Mouse (Mus musculus) fat pad, adult 2 months (tissue): ENCODE data around the gene Spata31d1d.
"Not testable (repeated sequence)": the region's sequence is repeated elsewhere in the genome, so short reads cannot be mapped to it uniquely, and the experiment has no call there.

ENCODE experiments used
- DNase-seq: peaks from one replicate; pipeline ENCODE4 v3.0.0-alpha.2; 2011; ENCODE audit warnings: low read depth, low spot score; ENCODE audit errors: extremely low read depth

Gene Spata31d1d

GRCm38 (mm10) chr13:59733936-59734335, 2.4 kb upstream of the Spata31d1d start:
- DNase-seq: no peak

GRCm38 (mm10) chr13:59728378-59729093, 3.0 kb downstream of the Spata31d1d start:
- no peak for DNase-seq

DNA sequence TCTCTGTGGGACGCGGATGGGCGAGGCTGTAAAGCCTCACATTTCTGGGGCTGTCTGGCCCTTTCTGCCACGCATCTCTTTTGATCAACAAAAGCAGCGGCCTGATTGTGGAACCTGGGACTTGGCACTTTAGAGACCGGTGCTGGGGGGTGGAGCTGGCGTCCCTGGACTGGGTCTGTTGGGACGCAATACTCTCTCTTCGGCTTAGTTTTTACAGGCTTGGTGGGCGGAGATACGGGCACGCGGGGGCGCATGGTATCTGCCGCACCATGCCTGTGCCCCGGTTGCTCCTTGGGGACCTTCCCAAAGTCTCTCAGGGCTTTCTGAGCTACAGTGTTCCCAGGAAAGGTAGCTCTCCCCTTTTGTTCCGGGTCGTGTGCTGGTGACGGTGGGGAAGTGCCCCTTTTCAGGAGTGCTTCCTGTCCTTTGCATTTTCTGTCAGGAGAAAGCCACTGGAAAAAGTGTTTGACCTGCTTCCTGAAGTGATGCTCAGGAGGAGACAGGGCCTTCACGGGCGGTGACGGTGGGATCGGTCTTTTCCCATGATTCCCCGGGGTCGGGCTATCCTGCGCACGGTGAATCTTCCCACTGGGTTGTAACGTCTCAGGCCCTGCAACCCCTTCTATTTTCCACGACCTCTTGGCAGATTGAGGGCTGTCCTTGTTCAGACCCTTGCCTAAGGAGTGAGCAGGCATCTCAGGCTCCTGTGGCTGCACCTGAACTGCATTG, 5.2 kb downstream of the Spata31d1d start:
- no peak for DNase-seq

DNA sequence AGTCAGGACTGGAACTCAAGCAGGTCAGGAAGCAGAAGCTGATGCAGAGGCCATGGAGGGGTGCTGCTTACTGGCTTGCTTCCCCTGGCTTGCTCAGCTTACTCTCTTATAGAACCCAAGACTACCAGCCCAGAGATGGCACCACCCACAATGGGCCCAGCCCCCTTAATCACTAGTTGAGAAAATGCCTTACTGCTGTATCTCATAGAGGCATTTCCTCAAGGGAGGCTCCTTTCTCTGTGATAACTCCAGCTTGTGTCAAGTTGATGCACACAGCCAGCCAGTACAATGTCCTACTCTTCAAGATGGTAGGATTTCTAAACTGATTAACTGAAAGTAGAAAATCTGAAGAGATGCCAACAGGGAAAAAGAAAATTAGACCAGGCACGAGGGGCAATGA, 9.5 kb downstream of the Spata31d1d start:
- DNase-seq: not testable (repeated sequence)

GRCm38 (mm10) chr13:59719475-59719874, 12.1 kb downstream of the Spata31d1d start:
- no peak for DNase-seq

- not testable (repeated sequence) for DNase-seq
These were observed 12.6 kb downstream of the Spata31d1d start for GRCm38 (mm10) chr13:59718857-59719440.

DNA sequence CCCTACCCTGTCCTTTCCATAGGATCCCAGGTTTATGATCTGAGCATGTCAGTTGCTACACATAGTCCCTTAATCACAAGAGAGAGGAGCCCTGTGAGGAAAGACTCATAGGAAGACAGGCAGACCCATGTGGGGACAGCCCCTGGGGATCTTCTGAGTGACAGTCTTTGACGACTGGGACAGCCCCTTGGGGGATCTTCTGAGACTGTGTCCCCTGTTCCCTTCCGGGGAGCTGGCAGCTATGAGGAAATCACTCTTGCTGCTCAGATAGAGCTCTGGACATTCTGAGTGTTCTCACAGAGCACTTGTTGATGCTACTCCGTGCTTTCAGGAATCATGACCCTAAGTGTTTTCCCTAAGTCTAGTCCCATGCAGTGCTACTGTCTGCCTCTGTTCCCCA, 17.8 kb downstream of the Spata31d1d start:
- DNase-seq: no peak

DNA sequence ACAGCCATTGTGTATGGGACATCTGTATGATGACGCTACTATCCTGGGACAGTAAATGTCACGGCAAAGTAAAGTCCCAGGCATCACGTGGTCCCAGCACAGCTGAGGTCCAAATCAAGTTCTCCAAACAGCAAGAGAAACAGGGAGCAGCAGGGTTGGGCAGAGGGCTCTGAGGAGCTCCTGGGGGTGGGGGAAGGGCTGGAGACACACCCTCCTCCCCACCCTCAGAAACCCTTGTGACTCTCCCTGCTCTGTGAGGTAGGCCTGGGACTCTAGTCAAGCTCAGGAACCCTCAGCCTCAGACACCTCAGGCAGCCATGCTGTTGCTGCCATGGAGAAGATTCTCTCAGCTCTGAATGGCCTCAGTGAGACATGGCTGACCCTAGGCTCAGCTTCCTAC, 19.6 kb downstream of the Spata31d1d start, which contains the start of gene Spata31d1b:
Spata31d1b (plus strand) TSS at position 301 of the 400 bp plus-strand sequence.
- DNase-seq: not testable (repeated sequence)

DNA sequence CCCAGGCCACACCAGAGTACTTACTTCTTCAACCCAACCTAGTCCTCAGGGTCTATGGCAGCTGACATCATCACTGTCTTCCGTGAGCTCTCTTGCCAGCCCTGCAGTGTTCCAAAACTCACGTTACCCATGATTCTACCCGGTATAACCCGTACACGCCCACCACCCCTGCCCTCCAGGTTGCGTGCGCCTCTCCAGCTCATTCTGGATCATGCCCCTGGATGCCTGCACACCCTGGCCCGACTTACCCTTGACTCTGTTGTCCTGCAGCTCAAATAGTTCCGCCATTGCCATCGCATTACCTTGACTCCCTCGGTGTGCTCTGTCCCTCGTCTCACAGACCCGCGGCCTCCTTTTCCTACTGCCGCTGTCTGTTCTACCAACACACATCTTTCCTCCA, 21.3 kb downstream of the Spata31d1d start, which contains the start of gene Spata31d1a:
Spata31d1a (minus strand) TSS at position 101 of the 400 bp plus-strand sequence.
- DNase-seq: no peak

DNA sequence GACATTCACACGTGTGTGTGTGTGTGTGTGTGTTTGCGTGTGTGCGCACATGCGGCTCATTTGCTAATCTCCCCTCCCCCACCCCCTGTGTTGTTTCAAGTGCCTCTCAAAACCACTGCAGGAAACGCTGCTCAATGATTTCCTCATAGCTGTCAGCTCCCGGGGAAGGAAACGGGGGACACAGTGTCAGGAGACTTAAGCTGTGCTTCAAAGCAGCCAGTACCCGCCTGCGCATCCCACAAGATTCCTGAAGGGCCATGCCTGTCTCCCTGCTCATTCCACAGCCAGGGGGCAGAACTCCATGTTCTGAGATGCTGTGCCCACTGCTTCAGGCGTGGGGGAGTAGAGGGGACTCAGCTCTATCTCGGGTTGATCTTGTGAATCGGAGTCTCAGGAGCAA, 27.0 kb downstream of the Spata31d1d start:
- no peak for DNase-seq

GRCm38 (mm10) chr13:59703514-59703913, 28.0 kb downstream of the Spata31d1d start:
- DNase-seq: no peak

DNA sequence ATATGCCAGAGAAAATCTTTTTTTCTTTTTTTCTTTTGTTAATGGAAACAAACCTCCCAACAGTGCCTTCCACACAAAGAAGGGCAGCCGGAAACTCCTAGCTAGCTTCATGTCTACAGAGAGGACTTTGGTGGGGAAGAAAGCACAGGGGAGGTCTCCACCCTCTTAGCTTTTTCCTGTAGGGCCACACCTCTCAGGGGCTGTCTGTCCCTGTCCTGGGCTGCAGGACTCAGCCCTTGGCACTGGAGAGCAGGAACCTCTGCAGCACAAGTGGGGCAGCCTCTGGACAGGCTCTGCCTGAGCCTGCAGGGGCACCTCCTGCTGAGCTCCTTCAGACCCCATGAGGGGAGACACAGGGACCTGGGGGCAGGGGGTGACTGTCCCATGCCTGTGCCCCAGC, 31.4 kb downstream of the Spata31d1d start:
- DNase-seq: not testable (repeated sequence)

- no peak for DNase-seq
These were observed 32.4 kb downstream of the Spata31d1d start for GRCm38 (mm10) chr13:59699131-59699530.

GRCm38 (mm10) chr13:59695781-59696180, 35.8 kb downstream of the Spata31d1d start:
- DNase-seq: no peak

DNA sequence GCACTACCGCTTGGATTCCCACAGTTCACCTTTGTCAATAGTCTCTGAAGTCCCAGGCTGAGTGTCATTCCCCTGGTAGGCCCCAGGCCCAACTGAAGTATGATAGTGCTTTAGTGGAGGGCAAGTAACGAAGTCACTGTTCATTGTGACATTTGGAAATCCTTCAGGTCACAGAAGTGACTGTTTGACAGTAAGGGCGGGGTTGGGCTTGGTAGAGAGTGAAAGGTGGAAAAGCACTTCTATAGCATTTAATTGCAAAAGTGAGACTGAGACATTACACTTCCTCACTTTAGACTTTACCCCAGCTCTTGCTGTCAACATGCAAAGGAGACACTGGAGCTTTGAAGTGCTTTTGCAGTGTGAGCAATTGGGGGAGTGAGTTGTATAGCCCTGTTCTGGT, 37.5 kb downstream of the Spata31d1d start, which contains the start of gene 4921517D22Rik:
4921517D22Rik (minus strand) TSS at position 101 of the 400 bp plus-strand sequence.
- DNase-seq: no peak

GRCm38 (mm10) chr13:59691478-59691877, 40.1 kb downstream of the Spata31d1d start:
- DNase-seq: no peak

GRCm38 (mm10) chr13:59690576-59690975, 41.0 kb downstream of the Spata31d1d start:
- no peak for DNase-seq

DNA sequence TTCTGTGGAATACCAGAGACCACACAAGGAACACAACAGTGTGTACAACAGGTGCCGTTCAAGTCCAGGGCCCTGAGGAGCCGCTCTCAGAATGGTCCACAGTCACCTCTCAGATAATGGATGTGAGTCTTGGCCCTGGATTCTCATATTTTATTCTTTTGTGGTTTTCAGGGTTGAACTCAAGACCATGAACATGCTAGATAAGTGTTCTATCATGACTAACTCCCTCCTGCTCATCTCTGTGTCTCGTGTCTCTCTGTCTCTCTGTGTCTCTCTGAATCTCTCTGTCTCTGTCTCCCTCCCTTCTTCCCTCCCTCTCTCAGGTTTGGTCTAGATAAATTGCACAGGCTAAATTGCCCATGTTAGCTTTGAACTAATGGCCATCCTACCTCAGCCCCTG, 41.7 kb downstream of the Spata31d1d start:
- DNase-seq: no peak

DNA sequence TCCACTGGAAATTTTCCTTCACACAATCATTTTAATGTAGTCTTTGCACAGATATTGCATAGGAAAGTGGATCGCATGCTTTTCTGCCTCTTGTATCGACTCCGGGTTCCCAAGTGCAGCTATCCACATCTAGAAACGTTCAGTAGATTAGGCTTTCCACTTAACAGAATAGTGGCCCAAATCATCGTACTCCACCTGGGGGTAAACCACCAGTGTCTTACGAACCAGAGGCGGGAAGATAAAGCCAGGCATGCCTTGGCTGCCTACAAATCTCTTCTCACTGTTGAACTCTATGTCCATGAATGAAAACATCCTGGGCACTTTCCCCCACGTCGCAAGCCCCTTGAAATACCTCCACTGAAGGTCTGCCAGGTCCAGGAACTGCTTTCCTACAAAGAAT, 42.2 kb downstream of the Spata31d1d start:
- no peak for DNase-seq

GRCm38 (mm10) chr13:59688338-59688770, 43.2 kb downstream of the Spata31d1d start:
- no peak for DNase-seq

DNA sequence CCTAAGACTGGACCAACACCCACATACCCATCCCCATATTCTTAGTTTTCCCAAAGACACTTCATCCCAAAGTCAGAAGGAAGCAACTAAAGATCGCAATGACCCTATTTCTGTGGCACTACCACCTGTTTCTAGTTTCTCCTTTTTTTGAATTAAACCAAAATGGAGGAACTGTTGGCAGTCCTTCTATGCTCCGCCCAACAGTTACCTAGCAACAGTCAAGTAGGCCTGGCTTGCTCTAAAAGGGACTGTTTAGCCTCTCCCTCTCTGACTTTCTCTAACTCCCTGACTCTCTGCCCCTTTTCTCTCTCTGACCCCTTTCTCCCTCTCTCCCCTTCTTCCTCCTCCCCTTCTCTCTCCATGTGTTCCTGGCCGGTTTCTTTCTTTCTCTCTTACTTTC, 46.3 kb downstream of the Spata31d1d start:
- DNase-seq: no peak

DNA sequence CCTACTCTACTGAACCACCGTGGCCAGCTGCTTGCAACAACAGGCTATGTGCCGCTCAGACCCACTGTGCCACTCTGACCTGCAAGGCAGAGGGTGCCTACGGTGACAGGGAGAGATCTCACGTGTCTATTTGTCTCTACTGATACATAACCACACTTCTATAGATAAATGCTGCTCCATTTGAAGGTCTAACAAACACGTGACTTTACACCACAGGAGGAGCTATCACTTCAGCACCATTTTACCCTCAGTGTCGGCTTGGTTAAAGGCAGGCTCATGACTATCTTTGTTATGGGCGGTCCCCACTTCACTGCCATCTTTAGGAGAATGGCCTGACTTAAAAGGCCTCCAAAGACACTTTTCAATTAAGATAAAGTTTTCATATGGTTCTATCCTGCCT, 48.9 kb downstream of the Spata31d1d start:
- DNase-seq: no peak
